Mouse (Mus musculus) hindbrain, embryonic 12.5 days (tissue): ENCODE results near the gene Tmem184b. TPM values are rescaled to one million over a fixed set of nuclear protein-coding genes. Genes with fewer than 3 reads are reported as not detected.

ENCODE experiments used
- ATAC-seq: fragments of 200-750 bp; cut with Nextera tagmentation; 2 replicates; pipeline ENCODE4 v1.8.0; 2017; ENCODE audit warnings: moderate TSS enrichment; ENCODE audit not compliant: low FRiP score
- H3K27ac ChIP-seq: fragments of 300-500 bp; sonication (generic); 2 replicates; pipeline ENCODE4 v1.5.1; 2016; ENCODE audit warnings: mild to moderate bottlenecking
- H3K27me3 ChIP-seq: fragments of 300-500 bp; sonication (generic); 2 replicates; pipeline ENCODE4 v1.6.1; 2016; ENCODE audit warnings: mild to moderate bottlenecking
- H3K36me3 ChIP-seq: fragments of 300-500 bp; sonication (generic); 2 replicates; pipeline ENCODE4 v1.6.1; 2016; ENCODE audit warnings: mild to moderate bottlenecking
- H3K4me1 ChIP-seq: fragments of 300-500 bp; sonication (generic); 2 replicates; pipeline ENCODE4 v1.6.1; 2016
- H3K4me2 ChIP-seq: fragments of 300-500 bp; sonication (generic); replicated peaks from 2 replicates; pipeline ENCODE4 v1.6.1; 2016; ENCODE audit warnings: mild to moderate bottlenecking
- H3K4me3 ChIP-seq: fragments of 300-500 bp; sonication (generic); 2 replicates; pipeline ENCODE4 v1.5.1; 2016; ENCODE audit warnings: mild to moderate bottlenecking
- H3K9ac ChIP-seq: fragments of 300-500 bp; sonication (generic); 2 replicates; pipeline ENCODE4 v1.6.1; 2016; ENCODE audit warnings: mild to moderate bottlenecking, moderate library complexity
- H3K9me3 ChIP-seq: fragments of 300-500 bp; sonication (generic); replicated peaks from 2 replicates; pipeline ENCODE4 v1.6.1; 2016; ENCODE audit warnings: mild to moderate bottlenecking
- WGBS: fragments of 180-500 bp; shearing (Covaris S2); methylation state at CpG from one replicate; pipeline ENCODE4 v1.1.7; 2016; 5-methylcytosine and 5-hydroxymethylcytosine counted together
- polyA plus RNA-seq: library from polyadenylated mRNA; unstranded; fragments of >200 nt; fragmentation: Nextera tagmentation; extraction: Ambion mirVana; gene quantifications from 2 replicates; pipeline ENCODE4 v1.2.1, GENCODE M21; 2016

The Tmem184b gene
- polyA plus RNA-seq, 1 experiment from 2014 or later, result 46.2 TPM

- H3K27ac ChIP-seq, result no peak overlapping the region
- H3K4me2 ChIP-seq, result peak overlapping the region; percentile 99
- 0 out of 2 replicates have a peak overlapping the region, but pooled peaks have one; percentile 95 for H3K4me3 ChIP-seq
- no peaks in the 10 kb centered on the region for H3K9me3 ChIP-seq
- H3K4me1 ChIP-seq, result peaks cover 67% of the 10 kb centered on the region
- H3K36me3 ChIP-seq, result peaks cover 49% of the 10 kb centered on the region
- no peak for ATAC-seq
- no peaks in the 10 kb centered on the region for H3K27me3 ChIP-seq
- peak overlapping the region; percentile 100 for H3K9ac ChIP-seq
- 88% methylated on average over 8 of the region's 8 CpGs for WGBS
These were observed 35.4 kb upstream of the Tmem184b start for GRCm38 (mm10) chr15:79438816-79439215.

- peaks cover 69% of the 10 kb centered on the region for H3K4me1 ChIP-seq
- no peak overlapping the region for H3K27ac ChIP-seq
- peaks cover 53% of the 10 kb centered on the region for H3K36me3 ChIP-seq
- 83% methylated on average over 6 of the region's 6 CpGs for WGBS
- peak overlapping the region; percentile 100; the same call in 1 of the 2 replicates for H3K9ac ChIP-seq
- H3K27me3 ChIP-seq, result no peaks in the 10 kb centered on the region
- no peak for ATAC-seq
- peak overlapping the region; percentile 99 for H3K4me2 ChIP-seq
- H3K4me3 ChIP-seq, result no peak overlapping the region
- no peaks in the 10 kb centered on the region for H3K9me3 ChIP-seq
These were observed 34.9 kb upstream of the Tmem184b start for GRCm38 (mm10) chr15:79438209-79438810.

- 89% methylated on average over 12 of the region's 12 CpGs for WGBS
- H3K4me2 ChIP-seq, result no peak overlapping the region
- no peak for ATAC-seq
- H3K36me3 ChIP-seq, result peaks cover 59% of the 10 kb centered on the region
- no peaks in the 10 kb centered on the region for H3K27me3 ChIP-seq
- H3K4me1 ChIP-seq, result peaks cover 72% of the 10 kb centered on the region
- no peaks in the 10 kb centered on the region for H3K9me3 ChIP-seq
- no peak overlapping the region for H3K4me3 ChIP-seq
- no peak overlapping the region for H3K27ac ChIP-seq
- H3K9ac ChIP-seq, result no peak overlapping the region
These were observed 34.3 kb upstream of the Tmem184b start for GRCm38 (mm10) chr15:79437541-79438208.

- Histone ChIP-seq H3K4me1 (peaks cover 72% of the 10 kb centered on the region), H3K4me2 (no peak overlapping the region), H3K9ac (peak overlapping the region; percentile 19; the same call in 1 of the 2 replicates), H3K36me3 (peaks cover 71% of the 10 kb centered on the region), H3K27ac (no peak overlapping the region), H3K27me3 (no peaks in the 10 kb centered on the region), H3K4me3 (no peak overlapping the region), H3K9me3 (no peaks in the 10 kb centered on the region)
- no peak for ATAC-seq
- 64% methylated on average over 7 of the region's 7 CpGs for WGBS
These were observed 33.1 kb upstream of the Tmem184b start for GRCm38 (mm10) chr15:79436481-79436921.

- Histone ChIP-seq H3K9me3 (no peaks in the 10 kb centered on the region), H3K27me3 (no peaks in the 10 kb centered on the region), H3K4me3 (no peak overlapping the region), H3K27ac (peak overlapping the region; percentile 55; the same call in 1 of the 2 replicates), H3K9ac (0 out of 2 replicates have a peak overlapping the region, but pooled peaks have one; percentile 8), H3K4me1 (peaks cover 65% of the 10 kb centered on the region), H3K4me2 (no peak overlapping the region), H3K36me3 (peaks cover 83% of the 10 kb centered on the region)
- 36% methylated on average over 7 of the region's 7 CpGs for WGBS
- ATAC-seq, result no peak
These were observed 31.9 kb upstream of the Tmem184b start for GRCm38 (mm10) chr15:79435191-79435671.

GRCm38 (mm10) chr15:79432892-79433291 lies 29.5 kb upstream of the Tmem184b start:
- peak overlapping the region; percentile 31 for H3K27ac ChIP-seq
- no peak for ATAC-seq
- no peak overlapping the region for H3K4me3 ChIP-seq
- no peaks in the 10 kb centered on the region for H3K9me3 ChIP-seq
- H3K36me3 ChIP-seq, result peaks cover 98% of the 10 kb centered on the region
- peaks cover 43% of the 10 kb centered on the region for H3K4me1 ChIP-seq
- H3K9ac ChIP-seq, result 0 out of 2 replicates have a peak overlapping the region, but pooled peaks have one; percentile 3
- H3K27me3 ChIP-seq, result no peaks in the 10 kb centered on the region
- no peak overlapping the region for H3K4me2 ChIP-seq
- 43% methylated on average over 21 of the region's 21 CpGs for WGBS

GRCm38 (mm10) chr15:79432328-79432727 lies 29.0 kb upstream of the Tmem184b start:
- H3K9ac ChIP-seq, result 0 out of 2 replicates have a peak overlapping the region, but pooled peaks have one; percentile 3
- peaks cover 98% of the 10 kb centered on the region for H3K36me3 ChIP-seq
- H3K4me3 ChIP-seq, result no peak overlapping the region
- no peaks in the 10 kb centered on the region for H3K27me3 ChIP-seq
- 86% methylated on average over 11 of the region's 11 CpGs for WGBS
- no peak overlapping the region for H3K4me2 ChIP-seq
- H3K9me3 ChIP-seq, result no peaks in the 10 kb centered on the region
- peaks cover 37% of the 10 kb centered on the region for H3K4me1 ChIP-seq
- no peak for ATAC-seq
- peak overlapping the region; percentile 31; the same call in 1 of the 2 replicates for H3K27ac ChIP-seq

- Histone ChIP-seq H3K9ac (no peak overlapping the region), H3K4me2 (no peak overlapping the region), H3K36me3 (peaks cover 98% of the 10 kb centered on the region), H3K4me1 (peaks cover 34% of the 10 kb centered on the region), H3K4me3 (no peak overlapping the region), H3K27ac (peak overlapping the region; percentile 25; the same call in 1 of the 2 replicates), H3K27me3 (no peaks in the 10 kb centered on the region), H3K9me3 (no peaks in the 10 kb centered on the region)
- no peak for ATAC-seq
- 69% methylated on average over 7 of the region's 7 CpGs for WGBS
These were observed 28.6 kb upstream of the Tmem184b start for GRCm38 (mm10) chr15:79431925-79432324.

GRCm38 (mm10) chr15:79430461-79431000 lies 27.2 kb upstream of the Tmem184b start:
- Histone ChIP-seq H3K4me1 (peaks cover 20% of the 10 kb centered on the region), H3K4me2 (no peak overlapping the region), H3K9ac (no peak overlapping the region), H3K27ac (no peak overlapping the region), H3K27me3 (no peaks in the 10 kb centered on the region), H3K4me3 (no peak overlapping the region), H3K36me3 (peaks cover 98% of the 10 kb centered on the region), H3K9me3 (no peaks in the 10 kb centered on the region)
- WGBS, result 76% methylated on average over 10 of the region's 10 CpGs
- ATAC-seq, result no peak

GRCm38 (mm10) chr15:79429994-79430393 lies 26.6 kb upstream of the Tmem184b start:
- H3K4me1 ChIP-seq, result peaks cover 15% of the 10 kb centered on the region
- H3K9ac ChIP-seq, result no peak overlapping the region
- no peaks in the 10 kb centered on the region for H3K27me3 ChIP-seq
- no peak overlapping the region for H3K4me3 ChIP-seq
- ATAC-seq, result no peak
- peaks cover 98% of the 10 kb centered on the region for H3K36me3 ChIP-seq
- H3K4me2 ChIP-seq, result no peak overlapping the region
- 88% methylated on average over 8 of the region's 9 CpGs for WGBS
- no peak overlapping the region for H3K27ac ChIP-seq
- no peaks in the 10 kb centered on the region for H3K9me3 ChIP-seq

- no peak for ATAC-seq
- H3K4me2 ChIP-seq, result no peak overlapping the region
- WGBS, result 85% methylated on average over 12 of the region's 12 CpGs
These were observed 26.2 kb upstream of the Tmem184b start for GRCm38 (mm10) chr15:79429527-79429926.

GRCm38 (mm10) chr15:79428616-79429015 lies 25.2 kb upstream of the Tmem184b start:
- Histone ChIP-seq H3K9ac (no peak overlapping the region), H3K4me2 (no peak overlapping the region), H3K27ac (no peak overlapping the region), H3K4me3 (no peak overlapping the region), H3K27me3 (no peaks in the 10 kb centered on the region), H3K36me3 (peaks cover 98% of the 10 kb centered on the region), H3K9me3 (no peaks in the 10 kb centered on the region), H3K4me1 (peaks cover 13% of the 10 kb centered on the region)
- 73% methylated on average over 4 of the region's 4 CpGs for WGBS
- ATAC-seq, result no peak

More at GRCm38 (mm10) chr15:79429527-79429926, 26.2 kb upstream of the Tmem184b start:
- H3K36me3 ChIP-seq, result peaks cover 98% of the 10 kb centered on the region
- no peak overlapping the region for H3K9ac ChIP-seq
- H3K4me1 ChIP-seq, result peaks cover 13% of the 10 kb centered on the region
- no peak overlapping the region for H3K4me3 ChIP-seq
- no peak overlapping the region for H3K27ac ChIP-seq
- no peaks in the 10 kb centered on the region for H3K9me3 ChIP-seq
- H3K27me3 ChIP-seq, result no peaks in the 10 kb centered on the region
